Mouse (Mus musculus): ENCODE measurements at regions not wholly inside any gene's neighbourhood (a gene's known extent, or its start where the extent isn't known, plus 50 kb on each side); places are given as distances from the start of the nearest gene placed in this dataset.

GRCm38 (mm10) chr4:22110400-22110799, 179.3 kb downstream of the Faxc start:
- TF ChIP-seq CTCF (IDR thresholded peaks at IDR 0.05; ENCODE audit: low read depth) (no peak), EP300 (optimal IDR thresholded peaks at IDR 0.05) (no peak)
